Mouse (Mus musculus) ES-CJ7 (cell line): ENCODE data around the gene Wdr25.

Experiments used
- DNase-seq: peaks from one replicate; pipeline ENCODE4 v3.0.0; 2011; ENCODE audit warnings: low read depth, low spot score

Wdr25 gene

GRCm38 (mm10) chr12:109067561-109068135 is 174.2 kb downstream of the Wdr25 start:
- no peak for DNase-seq

DNA sequence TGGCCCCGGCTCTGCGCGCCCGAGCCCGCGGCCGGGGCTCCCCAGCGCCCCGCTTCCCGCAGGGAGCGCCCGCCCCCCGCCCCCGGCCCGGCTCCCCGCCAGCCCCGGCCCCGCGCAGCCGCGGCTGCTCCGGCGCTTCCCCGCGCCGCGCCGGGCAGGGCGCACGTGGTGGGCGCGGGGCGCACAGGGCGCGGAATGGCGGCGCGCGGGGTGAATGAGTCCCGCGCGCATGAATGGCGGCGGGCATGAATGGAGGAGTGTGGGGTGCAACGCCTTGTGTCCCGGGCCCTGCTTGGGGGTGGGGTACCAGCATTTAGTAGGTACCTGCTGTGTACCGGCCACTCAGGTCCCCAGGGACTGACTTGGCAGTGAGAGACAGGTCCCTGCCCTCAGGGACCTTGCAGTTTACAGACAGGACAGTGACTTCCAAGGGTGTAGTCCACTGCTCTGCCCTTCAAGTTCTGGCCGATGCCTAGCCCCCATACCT is 174.8 kb downstream of the Wdr25 start, which contains the start of gene Begain:
TSS of gene Begain (minus strand) at position 51 of the 487 bp plus-strand sequence.
- no peak for DNase-seq

DNA sequence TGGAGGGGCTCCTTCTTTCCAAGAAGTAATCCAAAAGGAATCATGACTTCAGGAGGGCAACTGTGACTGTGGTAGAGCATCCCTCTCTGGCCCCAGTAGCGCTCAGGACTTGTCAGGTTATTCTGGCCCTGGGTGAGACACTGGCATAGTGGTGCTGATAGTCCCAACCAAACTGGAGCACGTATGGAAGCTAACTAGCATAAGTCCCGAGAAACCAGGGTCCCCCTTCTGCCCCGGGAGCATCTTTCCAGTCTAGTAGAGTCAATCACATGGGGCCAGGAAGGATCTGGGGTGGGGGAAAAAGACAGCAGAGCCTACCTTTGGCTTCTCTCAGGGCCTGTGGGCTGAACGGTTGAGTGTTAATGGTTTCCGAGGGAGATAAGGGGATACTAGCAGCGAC is 175.3 kb downstream of the Wdr25 start:
- DNase-seq: no peak

- DNase-seq: no peak
Measured at GRCm38 (mm10) chr12:109069751-109070150, 176.3 kb downstream of the Wdr25 start.

DNA sequence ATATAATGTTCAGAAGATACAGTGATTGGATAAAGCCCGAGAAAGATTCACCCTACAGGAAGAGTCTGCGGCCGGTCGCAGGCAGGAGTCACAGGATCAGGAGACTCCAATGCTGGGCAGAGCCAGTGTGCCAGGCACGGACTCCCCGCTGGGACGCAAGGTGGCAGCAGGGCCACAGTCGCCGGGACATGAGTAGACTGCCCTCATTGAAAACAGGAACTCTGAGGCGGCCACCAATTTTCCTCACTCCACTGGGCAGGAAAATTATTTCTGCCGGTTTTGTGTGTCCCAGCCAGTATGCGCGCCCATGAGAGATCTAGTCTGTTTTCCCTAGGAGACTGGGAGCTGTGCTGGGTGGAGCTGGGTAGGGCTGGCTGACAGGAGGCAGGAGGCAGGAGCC is 177.8 kb downstream of the Wdr25 start:
- no peak for DNase-seq

GRCm38 (mm10) chr12:109074106-109074505 is 180.7 kb downstream of the Wdr25 start:
- DNase-seq: no peak

GRCm38 (mm10) chr12:109074777-109075285 is 181.4 kb downstream of the Wdr25 start:
- no peak for DNase-seq

DNA sequence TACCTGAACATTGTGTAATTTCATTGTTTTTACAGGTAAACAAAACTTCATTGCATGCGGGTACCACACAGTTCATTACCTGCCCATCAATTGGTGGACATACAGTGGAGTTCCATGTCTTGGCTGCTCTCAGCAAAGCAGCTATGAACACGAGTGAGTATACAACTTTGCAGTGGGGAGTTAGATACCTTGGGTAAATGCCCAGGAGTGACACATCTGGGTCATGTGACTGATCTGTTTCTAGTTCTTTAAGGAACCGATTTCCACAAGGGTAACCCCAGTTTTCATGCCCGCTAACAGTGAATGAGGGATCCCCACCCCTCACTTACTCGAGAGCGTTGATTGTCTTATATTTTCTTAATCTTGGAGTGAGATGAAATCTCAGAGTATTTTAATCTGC is 183.6 kb downstream of the Wdr25 start:
- no peak for DNase-seq
